Mouse (Mus musculus) adrenal gland, adult 2 months (tissue): ENCODE results near the gene Grid1. TPM values are rescaled to one million over a fixed set of nuclear protein-coding genes. Genes with fewer than 3 reads are reported as not detected.

Source experiments
- DNase-seq: peaks from one replicate; pipeline ENCODE4 v3.0.0; 2021
- microRNA-seq, 2 experiments: library from miRNA; unstranded; fragments of <30 nt; microRNA quantifications; one replicate each; pipeline ENCODE4 v1.2.0; 2021
- polyA plus RNA-seq: library from polyadenylated mRNA; depleted of rRNA; stranded (reverse); fragments of >200 nt; gene quantifications from 2 replicates; pipeline ENCODE4 v1.2.3, GENCODE M21; 2012; rRNA removed
- total RNA-seq, 2 experiments: library from RNA; stranded (reverse); gene quantifications; 2 replicates each; pipeline ENCODE4 v1.2.3; 2021

Grid1 gene
- total and polyA plus RNA-seq, 3 experiments: 0.18 to 0.63 (median 0.62) TPM

GRCm38 (mm10) chr14:35393591-35393990 lies 573.7 kb downstream of the Grid1 start:
- DNase-seq: no peak

DNA sequence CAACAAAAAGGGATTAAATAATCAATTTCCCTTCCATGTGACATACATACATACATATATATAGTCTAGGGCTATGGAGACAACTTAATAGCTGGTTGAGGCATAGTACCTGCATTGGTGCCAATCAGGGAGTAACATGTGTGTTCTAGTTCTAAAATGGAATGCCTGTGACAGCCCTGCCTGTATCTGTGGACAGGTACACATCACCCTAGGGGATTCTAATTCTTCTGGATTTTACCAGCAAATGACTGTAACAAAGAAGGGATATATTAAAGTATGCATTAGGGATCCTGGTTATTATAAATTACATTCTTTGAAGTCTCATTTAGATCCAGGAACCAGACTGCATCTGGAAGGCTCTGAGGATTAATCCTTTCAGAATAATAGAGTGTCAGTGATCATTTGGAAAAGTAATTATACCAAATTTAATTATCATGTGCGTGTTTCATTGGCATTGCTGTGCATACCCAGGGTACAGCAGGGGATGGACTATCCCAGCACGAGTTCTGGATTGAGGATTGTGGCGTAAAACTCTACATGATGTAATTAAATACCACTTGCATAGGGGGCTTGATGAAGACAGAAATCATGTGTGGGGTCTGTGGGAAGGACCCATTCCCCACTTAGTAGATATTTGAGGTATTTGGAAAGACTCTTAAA lies 584.5 kb downstream of the Grid1 start:
- no peak for DNase-seq

- no peak for DNase-seq
Observed at GRCm38 (mm10) chr14:35430259-35430658, 610.4 kb downstream of the Grid1 start.

DNA sequence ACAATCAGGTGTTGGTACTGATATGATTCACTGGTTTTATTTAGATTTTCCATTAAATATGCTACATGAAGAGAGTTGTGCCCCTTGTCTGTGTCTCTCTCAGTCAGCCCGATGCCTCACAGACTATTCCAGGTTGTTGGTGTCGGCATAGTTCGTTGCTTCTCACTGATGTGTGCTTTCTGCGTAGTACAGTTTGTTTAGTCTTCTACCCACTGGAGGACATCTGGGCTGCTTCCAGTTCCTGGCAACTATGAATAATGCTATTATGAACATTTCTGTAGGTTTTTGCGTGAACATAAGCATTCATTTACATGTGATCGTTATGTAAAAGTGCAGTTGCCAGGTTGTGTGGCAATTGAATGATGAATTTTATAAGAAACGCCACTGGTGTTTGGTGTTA lies 633.8 kb downstream of the Grid1 start:
- DNase-seq: no peak

- DNase-seq: no peak
Observed at GRCm38 (mm10) chr14:35468254-35468653, 648.3 kb downstream of the Grid1 start.

- DNase-seq: no peak
Observed at GRCm38 (mm10) chr14:35486017-35486416, 666.1 kb downstream of the Grid1 start.

GRCm38 (mm10) chr14:35502324-35502723 lies 682.4 kb downstream of the Grid1 start:
- DNase-seq: no peak

DNA sequence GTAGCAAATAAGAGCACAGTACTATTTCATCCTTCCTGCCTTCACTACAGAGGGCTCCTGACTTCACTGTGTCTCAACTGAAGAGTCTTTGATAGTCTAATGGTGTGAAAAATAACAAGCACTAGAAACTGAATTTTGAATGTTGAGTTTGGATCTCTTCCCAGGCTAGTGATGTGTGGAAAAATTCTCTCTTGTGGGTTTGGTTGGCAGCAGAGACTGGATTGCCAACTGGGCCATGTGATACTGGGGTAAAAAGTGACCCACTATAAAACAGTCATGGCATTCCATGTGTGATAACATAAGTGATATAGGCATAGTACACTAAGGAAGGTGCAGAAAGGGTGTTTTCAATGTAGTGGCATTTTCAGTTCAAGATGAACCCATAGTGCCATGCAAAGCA lies 699.5 kb downstream of the Grid1 start:
- no peak for DNase-seq

- no peak for DNase-seq
Observed at GRCm38 (mm10) chr14:35538835-35539234, 718.9 kb downstream of the Grid1 start.

DNA sequence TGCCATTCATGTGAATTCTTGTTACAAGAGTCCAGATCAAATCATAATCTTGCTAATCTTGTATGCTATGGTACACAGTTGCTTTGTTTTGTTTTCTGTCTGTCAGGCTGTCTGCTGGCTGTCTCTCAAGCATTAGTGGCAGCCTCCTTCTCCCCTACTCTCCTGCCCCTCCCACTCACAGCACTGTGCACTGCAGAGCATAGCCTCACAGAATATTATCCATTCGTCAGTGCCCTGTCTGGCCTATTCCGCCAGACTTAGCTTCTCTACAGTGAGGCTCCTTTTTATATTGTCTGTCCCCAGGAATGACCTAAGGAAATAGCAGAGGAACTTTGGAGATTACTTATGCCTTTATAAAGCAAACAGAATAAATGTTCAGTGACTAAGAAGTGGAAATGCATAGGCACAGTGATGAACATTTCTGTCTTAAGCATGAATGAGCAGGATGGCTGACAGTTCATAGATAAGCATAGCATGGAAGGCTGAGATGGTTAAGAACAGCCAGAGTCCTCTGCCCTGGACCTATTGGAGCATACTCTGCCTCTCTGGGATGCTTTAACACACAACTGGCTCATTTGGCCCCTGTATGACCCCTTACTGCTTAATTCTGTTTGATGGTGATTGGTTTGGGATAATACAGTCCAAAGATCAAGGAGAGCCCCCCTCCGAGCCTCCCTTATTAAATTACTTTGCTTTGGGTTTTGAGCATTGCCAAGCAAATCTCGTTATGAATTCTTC lies 721.5 kb downstream of the Grid1 start:
- DNase-seq: no peak

DNA sequence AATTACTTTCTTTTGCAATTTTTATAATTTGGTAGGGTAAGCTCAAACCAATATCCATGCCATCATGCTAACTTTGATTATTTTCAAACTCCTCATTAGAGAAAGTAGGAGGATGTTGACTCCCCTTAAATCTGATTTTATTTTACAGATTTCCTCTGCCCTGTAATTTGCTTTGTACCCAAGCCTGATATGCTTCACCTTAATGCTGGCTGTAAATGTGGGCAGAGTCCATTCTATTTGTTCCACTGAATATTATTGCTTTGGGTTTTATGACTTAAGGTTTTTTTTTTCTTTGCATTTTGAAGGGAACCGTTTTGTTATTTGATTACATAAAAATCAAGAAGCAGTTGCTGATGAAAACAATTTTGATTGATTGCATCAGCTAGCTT lies 722.1 kb downstream of the Grid1 start:
- no peak for DNase-seq

GRCm38 (mm10) chr14:35554288-35554687 lies 734.4 kb downstream of the Grid1 start:
- no peak for DNase-seq

DNA sequence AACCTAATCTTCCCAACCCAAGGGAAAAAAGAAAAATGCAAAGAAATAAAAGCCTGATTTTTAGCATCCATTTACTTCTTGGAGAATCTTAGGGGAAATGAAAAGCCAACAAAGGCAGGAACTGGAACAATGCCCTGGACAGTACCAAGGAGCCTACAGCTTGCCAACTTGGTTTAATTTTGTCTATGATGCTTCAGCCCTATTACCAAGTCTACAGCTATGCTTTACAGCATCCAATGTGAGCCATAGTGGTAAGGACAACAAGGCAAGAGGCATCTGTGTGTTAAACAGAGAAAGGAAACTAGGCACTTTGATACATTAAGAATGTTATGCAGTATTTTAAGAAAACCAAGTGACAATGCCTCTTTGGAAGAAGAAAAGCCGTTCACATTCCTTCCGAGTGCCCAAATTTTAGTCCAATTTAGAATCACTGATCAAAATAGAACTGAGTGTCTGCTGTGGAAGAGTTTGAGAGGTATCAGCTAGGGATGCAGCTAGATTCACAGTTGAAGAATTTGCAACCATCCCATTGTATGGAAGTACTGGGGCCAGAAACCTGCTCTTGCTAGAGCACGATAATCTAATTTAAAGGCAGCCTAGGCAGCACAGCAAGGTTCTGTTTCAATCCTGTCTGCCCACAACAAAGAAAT lies 741.5 kb downstream of the Grid1 start:
- DNase-seq: no peak

DNA sequence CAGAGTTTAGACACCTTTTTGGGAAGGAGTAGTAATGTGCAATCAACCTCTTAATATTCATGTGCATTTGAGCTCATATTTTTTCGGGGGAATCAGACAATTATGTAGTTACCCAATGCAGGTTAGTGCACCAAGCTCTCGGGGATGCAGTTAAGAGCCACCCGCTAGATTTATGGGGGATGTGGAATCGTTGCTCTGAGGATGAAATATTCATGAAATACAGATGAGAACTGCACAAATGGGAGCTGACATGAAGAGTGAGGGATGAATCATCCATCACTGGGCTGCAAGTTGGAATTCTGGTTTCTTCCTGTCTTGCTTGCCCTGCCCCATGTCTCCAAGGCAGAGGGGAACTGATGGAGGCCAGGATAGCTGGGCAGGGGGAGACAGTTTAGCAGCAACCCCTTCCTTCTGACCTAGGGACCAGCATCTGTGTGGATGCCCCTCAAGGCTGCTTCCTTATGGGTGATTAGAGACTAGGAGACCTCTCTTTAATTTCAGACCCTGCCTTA lies 753.1 kb downstream of the Grid1 start:
- DNase-seq: no peak

GRCm38 (mm10) chr14:35574489-35574888 lies 754.6 kb downstream of the Grid1 start:
- DNase-seq: no peak

DNA sequence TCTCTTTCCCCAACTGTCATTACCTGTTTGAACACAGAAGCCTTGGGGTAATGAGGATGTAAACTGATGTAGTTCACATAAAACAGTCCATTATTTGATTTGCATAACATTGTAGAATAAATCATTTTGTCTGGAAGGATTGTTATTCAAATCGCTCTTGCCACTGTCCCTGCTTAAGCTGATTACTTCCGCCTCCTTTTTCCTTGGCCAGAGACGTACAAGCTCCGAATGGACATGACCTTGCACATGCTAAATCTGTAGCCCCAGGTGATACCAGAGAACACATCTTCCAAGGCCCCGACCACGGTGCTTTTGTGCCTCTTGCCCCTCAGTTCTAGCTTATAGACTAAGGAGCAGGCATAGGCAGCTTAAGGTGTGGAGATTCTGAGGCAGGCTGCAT lies 755.4 kb downstream of the Grid1 start:
- no peak for DNase-seq

DNA sequence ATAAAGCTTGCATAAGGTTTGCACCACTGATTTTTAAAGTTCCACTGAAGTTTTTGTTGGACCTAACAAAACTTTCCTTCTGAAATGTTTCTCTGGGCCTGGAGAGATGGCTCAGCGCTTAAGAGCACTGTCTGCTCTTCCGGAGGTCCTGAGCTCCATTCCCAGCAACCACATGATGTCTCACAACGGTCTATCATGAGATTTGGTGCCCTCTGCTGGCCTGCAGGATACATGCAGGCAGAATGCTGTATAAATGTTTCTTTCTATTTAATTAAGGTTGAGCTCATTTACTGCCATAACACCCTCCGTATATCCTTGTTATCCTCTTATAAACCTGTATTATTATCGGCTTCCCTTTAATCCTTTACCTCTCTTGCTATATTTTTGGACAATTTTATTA lies 805.8 kb downstream of the Grid1 start:
- no peak for DNase-seq

Small RNA genes within 50 kb of the gene (microRNA-seq; reads per million reads assigned to microRNA genes)
- gene Mir346: 2.6 to 9.9 reads per million in 2 experiments

Other genes starting within 250 kb of the Grid1 start
- under 1 TPM; 0.58 to 0.76 TPM for gene Ldb3, start 231.4 kb upstream of the Grid1 start, total RNA-seq
- gene Ldb3, start 231.4 kb upstream of the Grid1 start, polyA plus RNA-seq: 0.79 and 1.4 TPM in 2 replicates
- under 1 TPM in 1 of 2 experiments, not detected in 1; 0.26 TPM for gene Opn4, start 220.0 kb upstream of the Grid1 start, total RNA-seq
- gene Opn4, start 220.0 kb upstream of the Grid1 start, polyA plus RNA-seq: 0.26 TPM in 1 of 2 replicates, not detected in the other
- 10 to 100 TPM; 64.7 to 92.8 TPM for gene Wapl, start 146.2 kb upstream of the Grid1 start, total RNA-seq
- gene Wapl, start 146.2 kb upstream of the Grid1 start, polyA plus RNA-seq: 5.3 and 6.3 TPM in 2 replicates